Mouse (Mus musculus): ENCODE results near the gene Zfp626. TPM values are rescaled to one million over a fixed set of nuclear protein-coding genes. Genes with fewer than 3 reads are reported as not detected.

Gene Zfp626
- total RNA-seq (2023), result 8.1 TPM

DNA sequence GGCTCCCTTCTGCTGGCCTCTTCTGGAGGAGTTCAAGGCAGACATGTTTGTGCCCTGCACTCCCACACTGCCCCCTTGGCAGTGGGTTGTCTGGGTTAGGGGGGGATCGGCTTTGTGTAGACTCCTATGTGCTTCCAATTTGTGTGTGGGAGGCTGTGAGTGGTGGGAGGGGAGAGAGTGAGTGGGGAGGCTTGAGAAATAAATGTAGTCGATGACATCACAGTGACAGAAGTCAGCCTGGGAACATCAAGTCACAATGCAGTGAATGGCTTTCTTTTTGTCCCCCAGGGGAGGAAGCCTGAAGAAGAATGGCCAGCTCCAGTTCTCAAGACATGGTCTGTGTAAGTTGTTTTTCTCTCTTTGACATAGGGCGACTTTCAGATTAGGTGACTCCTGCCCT lies at the start of gene Zfp626:
Gene Zfp626 (plus strand): TSS at position 301 of the 400 bp plus-strand sequence.

DNA sequence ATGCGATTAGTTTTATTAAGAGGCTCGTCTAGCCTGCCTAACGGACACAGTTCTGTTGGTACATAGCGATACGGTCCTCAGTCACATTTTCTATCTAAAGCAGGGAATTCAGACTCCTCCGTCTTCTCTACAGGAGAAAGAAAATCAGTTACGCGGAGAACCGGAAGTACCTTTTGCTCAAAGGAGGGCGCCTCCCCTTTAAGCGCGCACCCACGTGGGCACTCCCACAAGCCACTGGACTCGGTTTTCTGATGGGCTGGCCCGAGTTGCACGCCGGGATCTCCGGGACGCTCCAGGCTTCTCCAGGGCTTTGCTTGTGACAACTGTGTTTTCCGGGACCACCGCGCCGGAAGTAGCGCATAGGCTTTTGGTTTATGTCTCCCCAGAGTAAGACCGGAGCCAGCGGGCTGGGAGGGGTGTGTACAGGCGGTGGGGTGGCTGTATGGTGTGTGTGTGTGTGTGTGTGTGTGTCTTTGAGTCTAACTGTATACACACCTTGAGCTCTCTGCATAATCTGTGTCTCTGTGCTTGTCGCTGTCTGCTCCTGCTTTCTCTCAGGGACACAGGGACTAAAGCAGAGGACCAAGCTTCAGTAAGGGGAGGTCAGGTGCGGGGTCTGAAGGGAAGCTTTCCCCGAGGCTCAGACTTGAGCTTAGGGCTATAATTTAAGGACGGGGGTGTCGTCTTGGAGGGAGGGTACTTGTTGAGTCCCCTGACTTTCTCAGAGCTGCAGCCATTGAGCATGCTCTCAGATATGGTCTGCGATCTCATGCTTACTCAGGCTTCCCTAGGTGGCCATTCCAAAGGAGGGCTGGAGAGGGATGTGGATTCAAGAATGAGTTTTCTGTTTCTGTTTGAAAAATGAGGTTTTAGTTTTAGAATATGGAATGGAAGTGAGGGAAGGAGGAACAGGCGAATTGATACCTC lies 31.6 kb downstream of the Zfp626 start, which contains the start of gene Zfp59:
Gene Zfp59 (plus strand): TSS at position 285 of the 927 bp plus-strand sequence.

DNA sequence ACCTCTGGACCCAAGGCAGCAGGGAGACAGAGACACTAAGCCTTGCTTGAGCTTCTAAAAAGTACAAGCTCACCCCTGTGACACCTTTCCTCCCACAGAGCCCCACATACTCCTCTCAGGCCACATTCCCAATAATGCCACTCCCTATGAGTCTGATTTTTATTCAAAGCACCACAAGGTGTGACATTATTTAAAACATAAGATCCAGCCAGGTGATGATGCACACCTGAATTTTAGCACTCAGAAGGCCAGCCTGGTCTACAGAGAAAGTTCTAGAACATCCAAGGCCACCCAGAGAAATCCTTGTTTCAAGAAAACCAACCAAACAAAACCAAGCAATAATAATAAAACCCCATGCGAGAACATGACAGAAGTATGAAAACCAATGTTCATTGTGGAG lies 50.2 kb downstream of the Zfp626 start, which contains the start of gene Zfp607a:
Gene Zfp607a (plus strand): TSS at position 301 of the 400 bp plus-strand sequence.

Other genes with a start within 250 kb of the Zfp626 start
- gene Akt2, start 215.6 kb upstream of the Zfp626 start, total RNA-seq (2023), result 145 TPM
- gene Ttc9b, start 153.3 kb upstream of the Zfp626 start, total RNA-seq (2023), result not detected
- gene Map3k10, start 132.6 kb upstream of the Zfp626 start, total RNA-seq (2023), result 10.8 TPM
- 2.3 TPM for gene Zfp607b, start 117.9 kb upstream of the Zfp626 start, total RNA-seq (2023)
- 8.2 TPM for gene Zfp60, start 75.8 kb upstream of the Zfp626 start, total RNA-seq (2023)
- 3.0 TPM for gene Zfp59, start 31.4 kb downstream of the Zfp626 start, total RNA-seq (2023)
- 16.6 TPM for gene Zfp607a, start 50.3 kb downstream of the Zfp626 start, total RNA-seq (2023)
- 5.7 TPM for gene Zfp974, start 122.3 kb downstream of the Zfp626 start, total RNA-seq (2023)
- 7.1 TPM for gene Zfp780b, start 172.0 kb downstream of the Zfp626 start, total RNA-seq (2023)
- gene Zfp850, start 206.9 kb downstream of the Zfp626 start, total RNA-seq (2023), result 8.7 TPM
- gene Psmc4, start 242.9 kb downstream of the Zfp626 start, total RNA-seq (2023), result 106 TPM